Mouse (Mus musculus) midbrain, embryonic 11.5 days (tissue): ENCODE results near the gene Slc6a17. TPM values are rescaled to one million over a fixed set of nuclear protein-coding genes. Genes with fewer than 3 reads are reported as not detected.

Source experiments
- ATAC-seq: fragments of 200-750 bp; cut with Nextera tagmentation; 2 replicates; pipeline ENCODE4 v1.8.0; 2017; ENCODE audit warnings: moderate TSS enrichment, moderate library complexity; ENCODE audit not compliant: low FRiP score
- DNase-seq: peaks from one replicate; pipeline ENCODE4 v3.0.0; 2015; ENCODE audit warnings: low spot score; ENCODE audit errors: missing footprints
- H3K27ac ChIP-seq: fragments of 300-500 bp; sonication (generic); 2 replicates; pipeline ENCODE4 v1.5.1; 2014; ENCODE audit warnings: low read depth, low read length
- H3K27me3 ChIP-seq: fragments of 300-500 bp; sonication (generic); 2 replicates; pipeline ENCODE4 v1.6.1; 2014; ENCODE audit warnings: mild to moderate bottlenecking, low read length, moderate library complexity, mixed read lengths; ENCODE audit not compliant: control insufficient read depth, insufficient read depth
- H3K36me3 ChIP-seq: fragments of 300-500 bp; sonication (generic); 2 replicates; pipeline ENCODE4 v1.6.1; 2014; ENCODE audit warnings: mild to moderate bottlenecking, low read length, moderate library complexity, mixed read lengths; ENCODE audit not compliant: control insufficient read depth, insufficient read depth
- H3K4me1 ChIP-seq: fragments of 300-500 bp; sonication (generic); 2 replicates; pipeline ENCODE4 v1.6.1; 2014; ENCODE audit warnings: low read length; ENCODE audit not compliant: control insufficient read depth, insufficient read depth
- H3K4me2 ChIP-seq: fragments of 300-500 bp; sonication (generic); 2 replicates; pipeline ENCODE4 v1.6.1; 2014; ENCODE audit warnings: mild to moderate bottlenecking, moderate library complexity
- H3K4me3 ChIP-seq: fragments of 300-500 bp; sonication (generic); 2 replicates; pipeline ENCODE4 v1.5.1; 2014; ENCODE audit warnings: low read depth, low read length
- H3K9ac ChIP-seq: fragments of 300-500 bp; sonication (generic); 2 replicates; pipeline ENCODE4 v1.6.1; 2014; ENCODE audit warnings: low read length
- H3K9me3 ChIP-seq: fragments of 300-500 bp; sonication (generic); 2 replicates; pipeline ENCODE4 v1.6.1; 2016; ENCODE audit warnings: low read length; ENCODE audit not compliant: control insufficient read depth
- WGBS: fragments of 180-500 bp; shearing (Covaris S2); extraction: QIAGEN DNeasy Blood & Tissue Kit; methylation state at CpG from one replicate; pipeline ENCODE4 v1.1.7; 2014; 5-methylcytosine and 5-hydroxymethylcytosine counted together
- polyA plus RNA-seq: library from polyadenylated mRNA; unstranded; fragments of >200 nt; fragmentation: Nextera tagmentation; extraction: Ambion mirVana; gene quantifications from 2 replicates; pipeline ENCODE4 v1.2.1, GENCODE M21; 2014

Gene Slc6a17
- polyA plus RNA-seq, 1 experiment from 2014 or later = 1.9 TPM

DNA sequence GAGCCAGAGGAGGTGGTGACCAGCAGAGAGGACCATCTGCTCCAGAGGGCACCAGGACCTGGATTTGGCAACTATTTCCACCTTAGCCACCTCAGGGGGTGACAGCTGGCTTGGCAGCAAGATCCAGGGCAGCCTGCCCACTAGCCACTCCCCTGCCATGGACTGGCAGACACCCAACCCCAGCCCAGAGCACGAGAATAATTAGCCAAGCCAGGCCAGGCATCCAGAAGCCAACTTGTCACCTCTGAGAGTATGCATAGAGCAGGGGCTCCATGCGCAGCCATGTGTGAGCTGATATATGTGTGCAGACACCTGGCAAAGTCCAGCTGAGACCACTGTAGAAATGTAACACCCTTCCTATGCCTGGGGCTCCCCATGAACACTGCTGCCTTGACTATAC, 29.1 kb upstream of the Slc6a17 start:
- WGBS = 80% methylated on average over 2 of the region's 2 CpGs
- H3K9ac ChIP-seq = no peak overlapping the region
- H3K4me1 ChIP-seq = no peaks in the 10 kb centered on the region
- ATAC-seq = no peak
- H3K36me3 ChIP-seq = no peaks in the 10 kb centered on the region
- no peak overlapping the region for H3K27ac ChIP-seq
- no peak overlapping the region for H3K4me2 ChIP-seq
- no peak overlapping the region for H3K4me3 ChIP-seq
- no peaks in the 10 kb centered on the region for H3K27me3 ChIP-seq
- DNase-seq = peak; percentile 14
- no peaks in the 10 kb centered on the region for H3K9me3 ChIP-seq

DNA sequence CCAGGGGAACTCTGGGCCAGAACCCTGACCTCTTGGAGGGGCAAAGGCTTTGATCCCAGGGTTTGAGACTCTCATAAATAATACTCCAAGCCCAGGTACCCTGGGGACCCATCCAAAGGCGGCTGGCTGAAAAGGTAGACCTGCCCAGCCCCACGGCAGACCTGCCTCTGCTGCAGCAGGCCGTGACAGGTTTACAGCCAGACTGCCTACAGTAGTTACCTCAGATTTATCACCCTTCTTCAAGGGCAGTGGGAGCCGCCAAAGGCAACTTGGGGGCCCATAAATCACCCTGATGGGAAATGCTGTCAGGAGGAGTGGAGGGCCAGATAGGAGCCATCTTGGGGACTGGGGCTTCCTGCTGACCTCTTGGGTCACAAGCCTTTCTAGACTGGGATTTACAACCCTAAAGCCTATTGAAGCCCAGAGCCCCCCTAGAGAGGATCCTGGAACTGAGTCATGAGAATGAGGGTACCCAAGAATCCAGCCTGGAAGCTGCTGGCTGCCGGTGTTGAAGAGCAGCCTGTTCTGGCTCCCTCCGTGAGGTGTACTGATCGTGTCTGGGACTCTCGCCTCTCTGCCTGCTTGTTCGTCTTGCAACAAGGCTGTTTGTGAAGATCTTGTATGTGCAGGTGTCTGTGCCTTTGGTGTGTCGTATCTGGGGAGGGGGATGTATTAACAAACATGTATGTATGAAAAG, 28.0 kb upstream of the Slc6a17 start:
- no peak overlapping the region for H3K4me2 ChIP-seq
- WGBS = 85% methylated on average over 10 of the region's 10 CpGs
- no peak for DNase-seq
- H3K27ac ChIP-seq = no peak overlapping the region
- no peaks in the 10 kb centered on the region for H3K4me1 ChIP-seq
- H3K36me3 ChIP-seq = no peaks in the 10 kb centered on the region
- H3K9ac ChIP-seq = no peak overlapping the region
- ATAC-seq = no peak
- H3K27me3 ChIP-seq = no peaks in the 10 kb centered on the region
- H3K4me3 ChIP-seq = no peak overlapping the region
- H3K9me3 ChIP-seq = no peaks in the 10 kb centered on the region

GRCm38 (mm10) chr3:107545278-107545677, 27.5 kb upstream of the Slc6a17 start:
- H3K36me3 ChIP-seq = no peaks in the 10 kb centered on the region
- no peaks in the 10 kb centered on the region for H3K27me3 ChIP-seq
- no peak overlapping the region for H3K27ac ChIP-seq
- H3K4me3 ChIP-seq = no peak overlapping the region
- H3K4me2 ChIP-seq = no peak overlapping the region
- no peaks in the 10 kb centered on the region for H3K4me1 ChIP-seq
- H3K9me3 ChIP-seq = no peaks in the 10 kb centered on the region
- no peak for ATAC-seq
- H3K9ac ChIP-seq = no peak overlapping the region
- DNase-seq = no peak
- 86% methylated on average over 5 of the region's 5 CpGs for WGBS

DNA sequence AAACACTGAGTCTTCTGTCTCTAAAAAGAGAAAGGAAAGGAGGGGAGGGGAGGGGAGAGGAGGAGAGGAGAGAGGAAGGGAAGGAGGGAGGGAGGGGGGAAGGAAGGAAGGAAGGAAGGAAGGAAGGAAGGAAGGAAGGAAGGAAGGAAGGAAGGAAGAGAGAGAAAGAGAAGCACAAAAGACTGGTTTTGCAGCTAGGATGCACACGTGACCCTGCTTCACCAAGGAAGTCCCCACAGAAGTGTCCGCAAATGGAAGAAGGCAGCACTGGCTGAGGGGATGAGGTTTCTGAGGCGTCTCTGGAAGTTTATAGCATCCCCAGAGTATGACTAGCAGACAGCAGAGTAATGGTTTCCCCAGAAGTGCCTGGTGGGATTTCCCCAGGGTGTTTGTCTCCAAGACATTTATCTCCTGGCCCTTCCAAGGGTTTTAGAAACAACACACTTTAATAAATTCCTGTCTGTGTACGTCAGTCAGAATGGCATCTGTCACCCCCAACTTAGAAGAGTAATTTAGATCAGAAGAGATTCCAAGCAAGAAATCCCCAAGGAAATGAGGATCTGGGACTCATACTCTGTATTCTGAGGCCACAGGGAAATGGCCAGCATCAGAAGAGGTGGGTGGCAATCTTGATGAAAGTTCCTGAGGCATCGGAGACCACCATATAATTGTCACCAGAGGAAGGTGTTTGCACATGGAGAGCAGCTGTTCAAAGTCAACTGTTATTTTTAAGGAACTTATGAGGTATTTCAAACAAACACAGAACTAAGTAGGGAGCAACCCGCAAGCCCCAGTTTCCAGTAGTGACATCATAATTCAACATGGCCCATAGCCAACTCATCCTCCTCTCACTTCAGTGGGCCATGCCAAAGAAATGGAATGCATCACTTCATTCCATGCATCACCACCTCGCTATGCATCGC, 25.6 kb upstream of the Slc6a17 start:
- no peaks in the 10 kb centered on the region for H3K9me3 ChIP-seq
- H3K4me3 ChIP-seq = no peak overlapping the region
- DNase-seq = no peak
- WGBS = 84% methylated on average over 8 of the region's 8 CpGs
- H3K4me1 ChIP-seq = no peaks in the 10 kb centered on the region
- no peak for ATAC-seq
- no peak overlapping the region for H3K4me2 ChIP-seq
- no peaks in the 10 kb centered on the region for H3K36me3 ChIP-seq
- no peak overlapping the region for H3K9ac ChIP-seq
- no peak overlapping the region for H3K27ac ChIP-seq
- H3K27me3 ChIP-seq = no peaks in the 10 kb centered on the region

- Histone ChIP-seq H3K4me3 (no peak overlapping the region), H3K4me2 (no peak overlapping the region), H3K36me3 (no peaks in the 10 kb centered on the region), H3K9me3 (no peaks in the 10 kb centered on the region), H3K27ac (no peak overlapping the region), H3K9ac (no peak overlapping the region), H3K27me3 (no peaks in the 10 kb centered on the region), H3K4me1 (no peaks in the 10 kb centered on the region)
- DNase-seq (no peak), ATAC-seq (no peak)
- WGBS = 63% methylated on average over 4 of the region's 4 CpGs
Measured at GRCm38 (mm10) chr3:107542584-107542983, 24.8 kb upstream of the Slc6a17 start.

- H3K36me3 ChIP-seq = no peaks in the 10 kb centered on the region
- no peak overlapping the region for H3K27ac ChIP-seq
- 28% methylated on average over 8 of the region's 8 CpGs for WGBS
- H3K27me3 ChIP-seq = peaks cover 4% of the 10 kb centered on the region; the same call in 1 of the 2 replicates
- H3K9ac ChIP-seq = no peak overlapping the region
- H3K4me1 ChIP-seq = no peaks in the 10 kb centered on the region
- H3K9me3 ChIP-seq = no peaks in the 10 kb centered on the region
- peak; percentile 55; the same call in 1 of the 2 replicates for ATAC-seq
- no peak overlapping the region for H3K4me3 ChIP-seq
- peak overlapping the region; percentile 37; the same call in 1 of the 2 replicates for H3K4me2 ChIP-seq
- DNase-seq = no peak
Measured at GRCm38 (mm10) chr3:107537504-107537889, 19.7 kb upstream of the Slc6a17 start.

DNA sequence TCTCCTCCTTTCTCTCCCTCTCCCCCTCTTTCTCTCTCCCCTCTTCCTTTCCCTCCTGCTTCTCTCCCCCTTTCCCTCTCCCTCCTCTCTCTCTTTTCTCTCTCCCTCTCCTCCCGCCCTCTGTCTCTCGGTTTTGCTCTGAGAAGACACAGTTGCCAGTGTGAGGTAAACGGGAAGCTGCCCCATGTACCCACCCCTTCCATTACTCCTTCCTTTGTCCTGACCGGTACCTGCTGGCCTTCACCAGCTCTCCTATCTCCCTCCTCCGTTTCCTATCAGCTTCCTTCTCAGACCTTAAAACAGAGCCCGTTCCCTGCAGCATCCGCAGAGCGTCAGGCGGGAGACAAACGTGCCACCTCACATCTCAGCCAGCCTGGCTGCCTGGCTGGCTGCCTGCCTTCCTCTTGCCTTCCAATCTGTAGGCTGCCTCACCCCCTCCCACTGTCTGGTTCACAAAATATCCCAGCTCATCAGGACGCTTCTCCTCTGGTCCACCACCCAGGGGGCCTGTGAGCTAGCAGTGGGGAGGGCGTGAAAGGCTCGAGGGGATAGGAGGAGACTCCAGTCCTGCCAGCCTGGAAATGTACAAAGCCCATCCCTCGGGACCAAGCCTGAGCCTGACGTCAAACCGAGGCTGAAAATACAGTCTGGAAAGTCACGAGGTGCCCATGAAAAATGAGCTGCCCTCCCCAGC, 19.1 kb upstream of the Slc6a17 start:
- ATAC-seq (peak; percentile 73; the same call in 1 of the 2 replicates), DNase-seq (peak; percentile 89)
- 9% methylated on average over 17 of the region's 17 CpGs for WGBS
- Histone ChIP-seq H3K4me2 (peak overlapping the region; percentile 37), H3K27me3 (peaks cover 4% of the 10 kb centered on the region; the same call in 1 of the 2 replicates), H3K9me3 (no peaks in the 10 kb centered on the region), H3K27ac (no peak overlapping the region), H3K4me3 (peak overlapping the region; percentile 11; the same call in 1 of the 2 replicates), H3K36me3 (no peaks in the 10 kb centered on the region), H3K4me1 (no peaks in the 10 kb centered on the region), H3K9ac (peak overlapping the region; percentile 49)

DNA sequence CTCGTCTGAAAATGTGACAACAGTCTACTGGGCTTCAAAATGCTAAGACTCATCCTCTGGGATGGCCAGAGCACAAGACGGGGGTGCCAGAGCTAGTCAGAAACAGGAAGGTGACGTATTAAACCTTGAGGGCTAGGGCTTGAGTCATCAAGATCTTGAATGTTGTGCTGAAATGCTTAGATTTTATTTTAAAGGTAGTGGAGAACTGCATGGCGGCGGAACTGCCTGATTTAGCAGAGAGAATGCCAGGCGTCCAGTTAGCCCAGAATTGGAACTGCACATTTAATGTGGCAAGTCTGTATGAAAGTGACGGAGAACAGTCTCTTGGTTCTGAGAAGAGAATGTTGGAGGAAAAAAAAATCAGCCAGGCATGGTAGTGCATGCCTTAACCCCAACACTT, 17.1 kb upstream of the Slc6a17 start:
- Histone ChIP-seq H3K9me3 (no peaks in the 10 kb centered on the region), H3K27ac (no peak overlapping the region), H3K4me3 (no peak overlapping the region), H3K9ac (no peak overlapping the region), H3K4me1 (no peaks in the 10 kb centered on the region), H3K36me3 (no peaks in the 10 kb centered on the region), H3K4me2 (no peak overlapping the region), H3K27me3 (peaks cover 4% of the 10 kb centered on the region; the same call in 1 of the 2 replicates)
- no peak for DNase-seq
- 88% methylated on average over 7 of the region's 7 CpGs for WGBS
- no peak for ATAC-seq
